Mouse (Mus musculus) kidney, postnatal 0 days (tissue): ENCODE data around the gene Mindy2. TPM values are rescaled to one million over a fixed set of nuclear protein-coding genes. Genes with fewer than 3 reads are reported as not detected.

ENCODE experiments used
- ATAC-seq: fragments of 200-750 bp; cut with Nextera tagmentation; replicated peaks from 2 replicates; pipeline ENCODE4 v1.8.0; 2017; ENCODE audit warnings: low read depth, moderate number of reproducible peaks, moderate TSS enrichment, moderate library complexity; ENCODE audit not compliant: low FRiP score
- DNase-seq: peaks from one replicate; pipeline ENCODE4 v3.0.0-alpha.2; 2016; ENCODE audit warnings: low spot score
- H3K27ac ChIP-seq: fragments of 300-500 bp; sonication (generic); 2 replicates; pipeline ENCODE4 v1.5.1; 2014; ENCODE audit warnings: mild to moderate bottlenecking
- H3K27me3 ChIP-seq: fragments of 300-500 bp; sonication (generic); 2 replicates; pipeline ENCODE4 v1.6.1; 2014; ENCODE audit warnings: low read length, mixed read lengths; ENCODE audit not compliant: insufficient read depth
- H3K36me3 ChIP-seq: fragments of 300-500 bp; sonication (generic); 2 replicates; pipeline ENCODE4 v1.6.1; 2014; ENCODE audit warnings: low read length, mixed read lengths; ENCODE audit not compliant: insufficient read depth
- H3K4me1 ChIP-seq: fragments of 300-500 bp; sonication (generic); replicated peaks from 2 replicates; pipeline ENCODE4 v1.6.1; 2014; ENCODE audit warnings: antibody characterized with exemption, low read length, mixed read lengths; ENCODE audit not compliant: insufficient read depth
- H3K4me2 ChIP-seq: fragments of 300-500 bp; sonication (generic); 2 replicates; pipeline ENCODE4 v1.6.1; 2014; ENCODE audit warnings: mild to moderate bottlenecking, low read length, moderate library complexity, mixed read lengths
- H3K4me3 ChIP-seq: fragments of 300-500 bp; sonication (generic); replicated peaks from 2 replicates; pipeline ENCODE4 v1.5.1; 2014; ENCODE audit warnings: low read depth, low read length
- H3K9ac ChIP-seq: fragments of 300-500 bp; sonication (generic); 2 replicates; pipeline ENCODE4 v1.6.1; 2014; ENCODE audit warnings: low read depth, low read length
- H3K9me3 ChIP-seq: fragments of 300-500 bp; sonication (generic); replicated peaks from 2 replicates; pipeline ENCODE4 v1.6.1; 2016; ENCODE audit warnings: low read length, inconsistent platforms, mixed read lengths
- CTCF ChIP-seq: IDR thresholded peaks from 2 replicates; pipeline ENCODE4 v1.5.1; 2016; ENCODE audit warnings: antibody characterized with exemption, low read depth, mild to moderate bottlenecking, moderate library complexity
- WGBS: fragments of 180-500 bp; shearing (Covaris S2); extraction: QIAGEN DNeasy Blood & Tissue Kit; methylation state at CpG from one replicate; pipeline ENCODE4 v1.1.7; 2014; 5-methylcytosine and 5-hydroxymethylcytosine counted together
- polyA plus RNA-seq: library from polyadenylated mRNA; unstranded; fragments of >200 nt; fragmentation: Nextera tagmentation; extraction: Ambion mirVana; gene quantifications from 2 replicates; pipeline ENCODE4 v1.2.1, GENCODE M21; 2015

The Mindy2 gene
- polyA plus RNA-seq, 1 experiment from 2014 or later, result 16.9 TPM

- Histone ChIP-seq H3K4me3 (no peak overlapping the region), H3K27ac (no peak overlapping the region), H3K9me3 (peaks cover 7% of the 10 kb centered on the region; the same call in 1 of the 2 replicates), H3K27me3 (no peaks in the 10 kb centered on the region), H3K36me3 (peaks cover 14% of the 10 kb centered on the region; the same call in 1 of the 2 replicates), H3K4me2 (no peak overlapping the region), H3K9ac (no peak overlapping the region), H3K4me1 (no peaks in the 10 kb centered on the region)
- DNase-seq (no peak), ATAC-seq (no peak)
- 98% methylated on average over 1 of the region's 1 CpGs for WGBS
- no peak for TF ChIP-seq CTCF
Observed at GRCm38 (mm10) chr9:70551524-70551923, 105.5 kb downstream of the Mindy2 start.

Other genes with a start within 250 kb of the Mindy2 start
- gene Ccnb2, start 235.6 kb downstream of the Mindy2 start, polyA plus RNA-seq, result 127 and 130 TPM in 2 replicates
- gene Rnf111, start 153.4 kb downstream of the Mindy2 start, polyA plus RNA-seq, result 21.7 and 23.1 TPM in 2 replicates
- 38.1 and 38.9 TPM in 2 replicates for gene Sltm, start 114.4 kb downstream of the Mindy2 start, polyA plus RNA-seq
- gene Gm10642, start 923 bp downstream of the Mindy2 start, polyA plus RNA-seq, result 1.3 and 1.7 TPM in 2 replicates
- gene Adam10, start 21.8 kb upstream of the Mindy2 start, polyA plus RNA-seq, result 70.5 and 72.6 TPM in 2 replicates